Mouse (Mus musculus) lung, postnatal 36 days (tissue): Measurements from ENCODE around the gene Cxcl5.

Experiments used
- DNase-seq: peaks from one replicate; pipeline ENCODE4 v3.0.0; 2022; ENCODE audit warnings: mixed read lengths

The Cxcl5 gene

DNA sequence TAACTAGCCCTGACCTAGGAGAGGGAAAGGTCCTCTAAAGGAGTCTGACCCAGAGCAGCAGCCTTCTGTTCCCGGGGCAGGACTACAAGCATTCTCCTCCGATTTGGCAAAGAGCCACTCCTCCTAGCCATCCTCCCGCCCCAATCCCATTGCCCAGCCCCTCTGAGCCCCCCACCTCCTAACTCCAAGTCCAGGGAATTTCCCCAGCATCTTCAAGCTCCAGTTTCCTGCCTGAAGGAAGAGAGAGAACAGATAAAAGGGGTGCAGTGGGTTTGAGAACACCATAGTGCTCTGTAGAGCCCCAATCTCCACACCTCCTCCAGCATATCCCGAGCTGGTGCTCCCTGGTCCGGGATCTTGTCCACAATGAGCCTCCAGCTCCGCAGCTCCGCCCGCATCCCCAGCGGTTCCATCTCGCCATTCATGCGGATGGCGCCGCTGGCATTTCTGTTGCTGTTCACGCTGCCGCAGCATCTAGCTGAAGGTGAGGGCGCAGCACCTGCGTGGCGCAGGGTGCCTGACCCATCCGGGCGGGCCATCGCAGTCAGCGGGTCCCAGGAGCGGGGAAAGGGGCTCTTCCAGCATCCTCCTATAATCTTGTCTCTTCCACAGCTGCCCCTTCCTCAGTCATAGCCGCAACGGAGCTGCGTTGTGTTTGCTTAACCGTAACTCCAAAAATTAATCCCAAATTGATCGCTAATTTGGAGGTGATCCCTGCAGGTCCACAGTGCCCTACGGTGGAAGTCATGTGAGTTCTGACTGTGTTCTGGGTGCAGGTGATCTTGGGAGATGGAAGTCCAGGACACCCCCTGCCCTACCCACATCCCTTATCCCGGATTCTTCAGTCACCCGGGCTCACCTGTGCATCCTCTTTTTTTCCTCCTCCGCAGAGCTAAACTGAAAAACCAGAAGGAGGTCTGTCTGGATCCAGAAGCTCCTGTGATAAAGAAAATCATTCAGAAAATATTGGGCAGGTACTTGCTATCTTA, at the start of gene Cxcl5:
TSS of gene Cxcl5 (plus strand) at position 284 of the 989 bp plus-strand sequence.
- DNase-seq, result no peak

DNA sequence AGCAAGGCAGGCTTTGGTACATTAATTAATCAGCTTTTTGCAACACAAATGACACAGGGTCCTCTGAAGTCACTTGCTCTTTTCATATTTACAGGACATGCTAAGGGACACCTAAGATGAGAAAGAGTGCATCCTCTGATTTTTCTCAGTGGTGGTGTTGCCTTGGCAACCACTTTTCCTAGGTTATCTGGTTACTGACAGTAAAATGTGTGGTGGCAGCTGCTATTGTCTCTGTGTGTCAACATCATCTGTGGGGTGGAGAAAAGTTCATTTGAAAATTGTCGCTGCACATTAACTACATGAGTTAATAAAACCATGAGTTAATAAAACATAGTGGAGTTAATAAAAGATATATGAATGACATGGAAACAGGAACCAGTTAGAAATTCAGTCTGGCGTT, 47.8 kb upstream of the Cxcl5 start:
- DNase-seq, result no peak

DNA sequence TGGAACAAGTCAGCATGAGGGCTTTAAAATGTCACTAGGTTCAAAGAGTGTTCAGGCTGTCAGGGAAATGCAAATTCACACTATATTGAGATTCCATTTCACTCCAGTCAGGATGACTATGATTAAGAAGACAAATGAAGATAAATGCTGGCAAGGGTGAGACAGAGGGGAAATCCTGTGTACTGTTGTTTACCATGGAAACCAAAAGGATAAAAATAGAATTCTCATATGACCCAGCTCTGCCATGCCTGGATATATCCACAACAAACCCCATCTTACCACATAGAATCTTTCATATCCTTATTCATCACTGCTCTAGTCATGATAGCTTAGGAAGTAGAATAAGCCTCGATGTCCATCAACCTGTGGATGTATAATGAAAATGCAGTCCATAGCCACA, 41.2 kb upstream of the Cxcl5 start:
- DNase-seq, result no peak

GRCm38 (mm10) chr5:90722656-90723055, 36.5 kb upstream of the Cxcl5 start:
- DNase-seq, result no peak

- no peak for DNase-seq
Observed at GRCm38 (mm10) chr5:90728254-90728653, 30.9 kb upstream of the Cxcl5 start.

DNA sequence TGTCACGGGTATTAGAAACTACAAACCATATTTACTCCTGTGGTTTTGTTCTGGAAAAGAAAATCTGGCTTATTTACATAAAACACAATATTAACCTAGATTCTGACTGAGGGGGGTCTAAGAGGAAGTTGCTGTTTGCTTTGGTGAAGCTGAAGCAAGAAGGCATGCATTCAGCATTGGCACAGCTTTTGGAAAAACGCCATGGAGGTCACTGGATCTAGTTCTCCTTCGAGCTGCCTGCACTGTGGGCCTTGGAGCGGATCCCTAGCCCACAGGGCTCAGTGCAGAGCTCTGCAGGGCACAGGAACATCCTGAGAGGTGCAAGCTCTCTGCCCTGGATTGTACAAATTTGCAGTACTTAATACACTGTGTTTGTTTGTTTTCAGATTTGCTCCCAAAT, 27.7 kb upstream of the Cxcl5 start:
- peak; percentile 49 for DNase-seq

DNA sequence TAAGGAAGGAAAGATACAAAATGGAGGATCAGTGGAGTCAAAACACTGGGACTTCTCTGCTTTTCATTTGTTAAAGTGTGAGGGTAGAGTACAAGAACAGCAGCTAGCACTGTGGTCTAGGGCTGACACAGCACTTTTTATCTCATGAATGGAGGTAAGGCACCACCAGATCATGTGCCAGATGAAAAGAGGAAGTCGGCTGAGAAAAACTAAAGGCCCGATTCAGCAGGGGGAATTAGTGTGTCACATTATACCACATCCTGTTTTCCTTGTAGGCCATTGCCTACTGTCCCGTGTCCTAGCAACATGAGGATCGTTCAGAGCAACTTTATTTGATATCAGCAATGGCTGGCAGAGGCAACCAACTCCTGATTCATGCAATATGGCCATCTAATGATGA, 17.1 kb upstream of the Cxcl5 start:
- peak; percentile 51 for DNase-seq

DNA sequence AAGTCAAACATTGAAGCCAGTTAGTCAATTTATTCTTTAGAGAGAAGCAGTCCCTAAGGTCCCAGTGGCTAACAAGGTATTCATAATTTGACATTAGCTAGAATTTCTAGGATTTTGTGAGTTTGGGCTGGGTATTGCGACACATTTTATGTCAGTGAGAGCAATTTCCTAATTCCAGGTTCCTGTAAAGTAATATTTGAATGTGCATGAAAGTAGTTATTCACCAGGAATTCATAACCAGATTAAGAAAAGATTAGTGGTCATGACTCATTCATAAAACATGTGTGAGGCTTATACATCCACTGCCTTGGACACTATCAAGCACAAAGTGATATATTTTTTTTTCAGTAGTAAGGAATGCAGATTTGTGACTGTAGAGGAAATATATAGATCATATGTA, 5.2 kb upstream of the Cxcl5 start:
- no peak for DNase-seq

- peak; percentile 58 for DNase-seq
Observed at GRCm38 (mm10) chr5:90758020-90758605, 1.0 kb upstream of the Cxcl5 start.

DNA sequence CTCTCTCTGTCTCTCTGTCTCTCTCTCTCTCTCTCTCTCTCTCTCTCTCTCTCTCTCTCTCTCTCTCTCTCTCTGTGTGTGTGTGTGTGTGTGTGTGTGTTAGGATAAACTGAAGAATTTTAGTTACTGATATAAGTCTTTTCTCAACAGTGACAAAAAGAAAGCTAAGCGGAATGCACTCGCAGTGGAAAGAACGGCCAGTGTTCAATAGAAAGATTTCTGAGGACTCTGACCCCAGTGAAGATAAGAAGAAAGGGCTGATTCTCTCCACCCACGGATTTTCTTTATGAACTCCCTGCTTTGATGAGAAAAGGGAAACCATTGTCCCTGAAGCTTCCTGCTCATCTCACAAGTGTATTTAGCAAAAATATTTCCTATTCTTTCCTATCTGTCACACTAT, 1.1 kb downstream of the Cxcl5 start:
- DNase-seq, result no peak

DNA sequence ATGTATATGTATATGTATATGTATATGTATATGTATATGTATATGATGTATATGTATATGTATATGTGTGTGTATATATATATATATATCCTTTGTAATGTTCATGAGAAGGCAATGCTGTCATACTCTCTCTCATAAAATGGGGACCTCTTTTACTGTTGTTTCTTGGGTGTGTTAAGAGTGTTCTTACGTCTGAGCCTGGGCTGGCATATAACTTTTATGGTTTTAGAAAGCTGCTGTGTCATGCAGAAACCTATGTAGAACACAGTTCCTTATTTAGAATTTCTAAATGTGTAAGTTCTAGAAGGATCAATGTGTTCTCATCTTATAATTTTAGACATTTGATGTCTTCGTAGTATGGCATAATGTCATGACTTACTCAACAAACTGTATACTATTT, 1.7 kb downstream of the Cxcl5 start:
- DNase-seq, result no peak

- no peak for DNase-seq
Observed at GRCm38 (mm10) chr5:90761834-90762233, 2.7 kb downstream of the Cxcl5 start.

- DNase-seq, result no peak
Observed at GRCm38 (mm10) chr5:90763912-90764665, 4.9 kb downstream of the Cxcl5 start.

DNA sequence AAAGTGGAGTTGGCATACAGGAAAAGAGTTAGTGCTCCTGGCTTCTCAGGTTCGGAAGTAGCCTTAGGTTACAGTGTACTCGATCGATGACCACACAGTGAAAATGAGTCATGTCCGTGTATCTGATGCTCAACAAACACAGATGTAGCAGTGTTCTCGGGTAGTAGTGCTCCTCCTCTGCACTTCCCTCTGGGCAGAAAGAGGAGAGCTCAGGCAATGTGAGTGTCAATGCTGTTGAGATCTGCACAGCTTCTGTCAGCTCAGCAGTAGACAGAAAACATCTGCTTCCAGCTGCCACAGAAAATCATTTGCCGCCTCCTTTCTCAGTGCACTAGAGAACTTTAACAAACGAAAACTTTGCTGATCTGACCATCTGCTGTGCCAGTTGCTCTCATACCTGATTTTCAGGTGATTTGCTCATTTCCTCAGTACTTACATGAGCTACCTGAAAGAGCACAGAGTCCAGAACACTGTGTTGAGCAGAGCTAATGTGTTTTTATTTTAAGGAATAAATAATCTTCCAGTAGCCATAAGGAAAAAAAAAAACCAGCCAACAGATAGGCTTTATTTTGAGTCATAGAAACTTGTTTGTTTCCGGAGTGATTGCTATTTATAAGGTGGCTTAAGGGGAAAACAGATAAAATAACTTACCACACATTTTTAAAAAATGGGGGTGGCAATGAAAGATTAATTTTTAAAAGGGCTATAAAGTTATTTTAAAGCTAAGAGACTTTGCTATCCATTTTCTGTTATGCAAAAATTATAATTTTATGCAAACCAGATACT, 6.9 kb downstream of the Cxcl5 start:
- DNase-seq, result no peak

- DNase-seq, result no peak
Observed at GRCm38 (mm10) chr5:90768218-90768617, 9.1 kb downstream of the Cxcl5 start, which contains the start of gene Ppbp. Gene Ppbp, plus strand, starts transcription at chr5:90768518.

DNA sequence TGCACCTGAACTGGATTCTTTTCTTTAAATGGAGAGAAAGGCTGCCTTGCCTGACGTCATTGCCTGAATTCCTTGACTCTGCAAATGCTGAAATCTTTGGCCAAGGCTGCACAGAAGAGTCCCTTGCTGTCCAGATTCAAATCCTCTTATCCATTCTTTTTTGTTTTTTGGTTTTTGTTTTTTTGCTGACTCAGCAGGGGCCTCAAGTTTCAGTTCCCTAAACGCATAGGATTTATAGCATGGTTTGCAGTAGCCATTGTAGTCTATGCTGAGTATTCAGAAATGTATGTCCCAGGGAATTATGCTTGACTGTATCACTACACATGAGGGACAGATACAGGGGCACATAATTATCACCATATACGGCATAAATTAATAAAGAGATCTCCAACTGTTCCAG, 12.2 kb downstream of the Cxcl5 start:
- DNase-seq, result no peak

GRCm38 (mm10) chr5:90771880-90772653, 12.9 kb downstream of the Cxcl5 start, which contains the start of gene Pf4:
Gene Pf4, plus strand, starts transcription at chr5:90772435.
- DNase-seq, result peak; percentile 49

DNA sequence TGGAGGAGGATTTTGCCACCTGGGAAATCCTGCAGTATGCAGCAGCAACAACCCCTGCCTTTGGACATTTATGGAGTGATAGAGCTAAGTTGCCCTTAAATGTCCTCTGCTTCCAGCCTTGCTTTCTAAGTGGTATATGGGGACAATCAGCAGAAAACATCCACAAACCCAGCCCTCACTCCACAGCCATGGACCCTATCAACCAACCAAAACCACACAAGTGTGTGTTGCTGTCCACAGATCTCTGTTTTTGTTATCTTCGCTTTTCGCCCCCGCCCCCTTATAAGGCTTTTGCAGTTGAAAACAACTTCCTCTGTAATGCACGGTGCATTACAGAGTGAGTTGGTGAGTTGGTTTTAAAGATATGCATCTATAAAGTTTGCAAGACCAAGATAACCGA, 16.4 kb downstream of the Cxcl5 start:
- no peak for DNase-seq

GRCm38 (mm10) chr5:90777621-90778020, 18.5 kb downstream of the Cxcl5 start:
- no peak for DNase-seq

DNA sequence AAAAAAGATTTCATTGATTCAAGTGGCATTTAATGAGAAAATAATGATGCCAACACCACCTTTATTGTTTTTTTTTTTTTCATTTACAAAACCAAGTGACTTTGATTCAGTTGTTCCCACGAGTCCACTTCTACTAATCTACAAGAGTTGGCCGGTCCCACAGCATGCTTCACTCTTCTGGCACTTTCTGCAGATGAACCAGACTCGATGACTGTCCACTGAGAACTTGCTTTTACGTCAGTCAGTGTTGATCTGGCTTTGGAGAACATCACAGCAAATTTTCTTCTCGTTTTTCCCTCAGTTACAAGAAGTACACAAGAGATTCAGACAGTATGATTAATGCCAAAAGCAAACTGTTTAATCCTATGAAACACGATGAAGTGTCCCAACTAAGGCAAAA, 19.7 kb downstream of the Cxcl5 start:
- DNase-seq, result no peak

DNA sequence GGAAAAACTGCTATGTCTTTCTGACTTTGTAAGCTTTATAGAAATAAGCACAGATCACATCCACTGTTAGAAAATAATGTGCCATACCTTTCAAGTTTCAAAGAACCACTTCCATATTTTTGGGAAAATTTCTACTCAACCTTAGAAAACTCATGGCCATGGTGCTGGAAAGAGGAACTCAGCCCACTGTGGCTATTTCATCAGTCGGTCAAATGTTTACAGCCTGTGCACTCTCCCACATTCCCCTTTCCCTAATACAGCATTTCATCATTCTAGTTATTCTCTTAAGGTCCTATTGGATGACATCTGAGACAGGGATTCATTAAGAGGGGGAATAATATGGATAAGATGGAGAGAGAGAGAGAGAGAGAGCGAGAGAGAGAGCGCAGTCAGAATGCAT, 24.5 kb downstream of the Cxcl5 start:
- DNase-seq, result peak; percentile 15
